Mouse (Mus musculus): ENCODE results near the gene Vdac1. TPM values are rescaled to one million over a fixed set of nuclear protein-coding genes. Genes with fewer than 3 reads are reported as not detected.
"Not testable (repeated sequence)": the region's sequence is repeated elsewhere in the genome, so short reads cannot be mapped to it uniquely, and the experiment has no call there.

Vdac1 gene
- total and polyA plus RNA-seq, 2 experiments from 2014 or later: 478 to 627 TPM

GRCm38 (mm10) chr11:52388150-52388549, 27.5 kb downstream of the Vdac1 start:
- no peaks in the 10 kb centered on the region for H3K9me3 ChIP-seq (replicated peaks; ENCODE audit: control insufficient read depth, low read length)
- peaks cover 71% of the 10 kb centered on the region for H3K36me3 ChIP-seq (replicated peaks; ENCODE audit: control insufficient read depth, insufficient read depth, low read length)
- DNase-seq (ENCODE audit: low spot score) (no peak), ATAC-seq (ENCODE audit: insufficient read depth, low read depth) (no peak)
- no peak overlapping the region for H3K9ac ChIP-seq (replicated peaks; ENCODE audit: low read depth, low read length)
- H3K4me1 ChIP-seq (ENCODE audit: control insufficient read depth, insufficient read depth): no peaks in the 10 kb centered on the region
- H3K27me3 ChIP-seq (ENCODE audit: control insufficient read depth, insufficient read depth, low read length): no peaks in the 10 kb centered on the region
- no peak overlapping the region for H3K27ac ChIP-seq (ENCODE audit: low read depth)
- WGBS: 86% methylated on average over 12 of the region's 12 CpGs
- H3K4me3 ChIP-seq (ENCODE audit: low read depth, low read length): no peak overlapping the region
- H3K4me2 ChIP-seq (ENCODE audit: low read depth, low read length): no peak overlapping the region
- TF ChIP-seq EP300 (IDR thresholded peaks at IDR 0.05; ENCODE audit: low read depth) (no peak), CTCF (IDR thresholded peaks at IDR 0.05; ENCODE audit: low read depth) (no peak)

DNA sequence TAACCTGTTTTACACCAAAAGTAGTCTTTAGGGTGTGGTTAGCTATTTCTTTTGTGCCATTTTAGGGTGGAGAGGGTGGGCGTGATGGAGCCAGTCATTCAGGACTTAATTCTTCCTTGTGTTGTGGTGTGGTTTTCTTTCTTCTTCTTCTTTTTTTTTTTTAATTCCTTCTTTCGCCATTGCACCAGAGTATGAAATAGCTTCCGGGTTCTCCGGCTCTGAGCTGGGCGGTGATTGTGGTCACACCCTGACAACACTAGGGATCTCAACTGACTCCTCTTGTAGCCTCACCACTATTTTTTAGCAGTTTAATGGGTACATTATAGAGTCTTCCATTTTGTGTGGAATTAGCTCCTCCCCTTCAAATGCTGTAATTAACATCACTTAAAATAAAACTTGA, 28.3 kb downstream of the Vdac1 start:
- not testable (repeated sequence) for H3K27ac ChIP-seq (ENCODE audit: low read depth); DNase-seq (ENCODE audit: low spot score); H3K4me2 ChIP-seq (ENCODE audit: low read depth, low read length); ATAC-seq (ENCODE audit: insufficient read depth, low read depth); H3K4me3 ChIP-seq (ENCODE audit: low read depth, low read length); H3K9ac ChIP-seq (replicated peaks; ENCODE audit: low read depth, low read length); H3K9me3 ChIP-seq (replicated peaks; ENCODE audit: control insufficient read depth, low read length); H3K4me1 ChIP-seq (ENCODE audit: control insufficient read depth, insufficient read depth); H3K27me3 ChIP-seq (ENCODE audit: control insufficient read depth, insufficient read depth, low read length)
- H3K36me3 ChIP-seq (replicated peaks; ENCODE audit: control insufficient read depth, insufficient read depth, low read length): peaks cover 62% of the 10 kb centered on the region
- WGBS: 93% methylated on average over 5 of the region's 5 CpGs

DNA sequence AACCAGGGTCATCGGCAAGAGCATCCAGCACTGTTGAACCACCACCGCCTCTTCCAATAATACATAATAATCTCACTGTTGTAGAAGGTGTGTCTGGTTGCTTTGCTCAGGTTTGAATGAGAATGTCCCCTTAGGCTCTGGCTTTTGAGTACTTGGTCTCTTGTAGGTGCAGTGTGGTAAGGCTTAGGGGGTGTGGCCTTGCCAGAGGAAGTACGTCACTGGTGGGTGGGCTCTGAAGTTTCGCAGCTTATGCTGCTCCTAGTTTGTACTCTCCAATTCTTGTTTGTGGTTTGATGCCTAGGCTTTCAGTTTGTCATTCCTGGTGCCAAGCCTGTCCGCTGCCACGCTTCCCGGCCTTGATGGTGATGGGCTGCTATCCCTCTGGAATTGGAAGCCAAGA, 29.3 kb downstream of the Vdac1 start:
- no peak overlapping the region for H3K9ac ChIP-seq (replicated peaks; ENCODE audit: low read depth, low read length)
- DNase-seq (ENCODE audit: low spot score) (no peak), ATAC-seq (ENCODE audit: insufficient read depth, low read depth) (0 out of 2 replicates have a peak, but pooled peaks have one; percentile 30)
- no peak overlapping the region for H3K27ac ChIP-seq (ENCODE audit: low read depth)
- TF ChIP-seq EP300 (IDR thresholded peaks at IDR 0.05; ENCODE audit: low read depth) (no peak), CTCF (IDR thresholded peaks at IDR 0.05; ENCODE audit: low read depth) (no peak)
- no peaks in the 10 kb centered on the region for H3K27me3 ChIP-seq (ENCODE audit: control insufficient read depth, insufficient read depth, low read length)
- H3K4me1 ChIP-seq (ENCODE audit: control insufficient read depth, insufficient read depth): no peaks in the 10 kb centered on the region
- 90% methylated on average over 7 of the region's 7 CpGs for WGBS
- no peak overlapping the region for H3K4me2 ChIP-seq (ENCODE audit: low read depth, low read length)
- peaks cover 54% of the 10 kb centered on the region for H3K36me3 ChIP-seq (replicated peaks; ENCODE audit: control insufficient read depth, insufficient read depth, low read length)
- no peak overlapping the region for H3K4me3 ChIP-seq (ENCODE audit: low read depth, low read length)
- H3K9me3 ChIP-seq (replicated peaks; ENCODE audit: control insufficient read depth, low read length): no peaks in the 10 kb centered on the region

DNA sequence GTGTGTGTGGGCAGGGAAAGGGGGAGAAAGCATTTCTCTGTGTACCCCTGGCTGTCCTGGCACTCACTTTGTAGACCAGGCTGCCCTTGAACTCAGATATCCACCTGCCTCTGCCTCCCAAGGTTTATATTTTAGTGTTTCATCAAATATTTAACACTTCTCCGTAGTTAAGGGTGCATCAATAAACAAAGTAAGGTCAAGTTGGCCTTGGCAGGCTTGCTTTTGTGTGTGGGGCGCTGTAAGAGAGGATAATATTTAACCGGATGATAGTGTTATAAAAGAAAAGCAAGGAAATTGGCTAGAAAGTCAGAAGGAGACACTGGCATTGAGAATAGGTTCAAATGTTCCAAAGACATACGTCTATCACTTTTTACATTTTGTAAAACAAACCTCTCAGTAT, 33.8 kb downstream of the Vdac1 start:
- Histone ChIP-seq H3K4me3 (ENCODE audit: low read depth, low read length) (no peak overlapping the region), H3K27ac (ENCODE audit: low read depth) (no peak overlapping the region), H3K9me3 (replicated peaks; ENCODE audit: control insufficient read depth, low read length) (no peaks in the 10 kb centered on the region), H3K4me2 (ENCODE audit: low read depth, low read length) (no peak overlapping the region), H3K4me1 (ENCODE audit: control insufficient read depth, insufficient read depth) (0 out of 2 replicates have a peak, but pooled peaks cover 5% of the 10 kb centered on the region), H3K9ac (replicated peaks; ENCODE audit: low read depth, low read length) (no peak overlapping the region), H3K36me3 (replicated peaks; ENCODE audit: control insufficient read depth, insufficient read depth, low read length) (0 out of 2 replicates have a peak, but pooled peaks cover 9% of the 10 kb centered on the region), H3K27me3 (ENCODE audit: control insufficient read depth, insufficient read depth, low read length) (no peaks in the 10 kb centered on the region)
- TF ChIP-seq EP300 (IDR thresholded peaks at IDR 0.05; ENCODE audit: low read depth) (no peak), CTCF (IDR thresholded peaks at IDR 0.05; ENCODE audit: low read depth) (no peak)
- no peak for DNase-seq (ENCODE audit: low spot score)
- ATAC-seq (ENCODE audit: insufficient read depth, low read depth): no peak
- WGBS: 76% methylated on average over 4 of the region's 4 CpGs

GRCm38 (mm10) chr11:52395343-52395742, 34.7 kb downstream of the Vdac1 start:
- H3K27ac ChIP-seq (ENCODE audit: low read depth): no peak overlapping the region
- H3K4me2 ChIP-seq (ENCODE audit: low read depth, low read length): no peak overlapping the region
- no peaks in the 10 kb centered on the region for H3K9me3 ChIP-seq (replicated peaks; ENCODE audit: control insufficient read depth, low read length)
- DNase-seq (ENCODE audit: low spot score) (no peak), ATAC-seq (ENCODE audit: insufficient read depth, low read depth) (no peak)
- no peak overlapping the region for H3K9ac ChIP-seq (replicated peaks; ENCODE audit: low read depth, low read length)
- H3K27me3 ChIP-seq (ENCODE audit: control insufficient read depth, insufficient read depth, low read length): no peaks in the 10 kb centered on the region
- 0 out of 2 replicates have a peak, but pooled peaks cover 5% of the 10 kb centered on the region for H3K4me1 ChIP-seq (ENCODE audit: control insufficient read depth, insufficient read depth)
- no peak for TF ChIP-seq EP300 (IDR thresholded peaks at IDR 0.05; ENCODE audit: low read depth)
- no peak for TF ChIP-seq CTCF (IDR thresholded peaks at IDR 0.05; ENCODE audit: low read depth)
- 0 out of 2 replicates have a peak, but pooled peaks cover 3% of the 10 kb centered on the region for H3K36me3 ChIP-seq (replicated peaks; ENCODE audit: control insufficient read depth, insufficient read depth, low read length)
- WGBS: 29% methylated on average over 4 of the region's 4 CpGs
- no peak overlapping the region for H3K4me3 ChIP-seq (ENCODE audit: low read depth, low read length)

GRCm38 (mm10) chr11:52395940-52396596, 35.4 kb downstream of the Vdac1 start, which contains the start of gene 9530068E07Rik:
9530068E07Rik (plus strand) TSS chr11:52396428.
- Histone ChIP-seq H3K36me3 (replicated peaks; ENCODE audit: control insufficient read depth, insufficient read depth, low read length) (no peaks in the 10 kb centered on the region), H3K4me1 (ENCODE audit: control insufficient read depth, insufficient read depth) (0 out of 2 replicates have a peak, but pooled peaks cover 5% of the 10 kb centered on the region), H3K9ac (replicated peaks; ENCODE audit: low read depth, low read length) (peak within 1 kb of the TSS; percentile 96), H3K9me3 (replicated peaks; ENCODE audit: control insufficient read depth, low read length) (no peaks in the 10 kb centered on the region), H3K4me3 (ENCODE audit: low read depth, low read length) (peak within 1 kb of the TSS; percentile 89), H3K27me3 (ENCODE audit: control insufficient read depth, insufficient read depth, low read length) (no peaks in the 10 kb centered on the region), H3K4me2 (ENCODE audit: low read depth, low read length) (peak within 1 kb of the TSS; percentile 73), H3K27ac (ENCODE audit: low read depth) (peak within 1 kb of the TSS; percentile 95)
- 1% methylated on average over 38 of the region's 38 CpGs for WGBS
- TF ChIP-seq EP300 (IDR thresholded peaks at IDR 0.05; ENCODE audit: low read depth): no peak
- TF ChIP-seq CTCF (IDR thresholded peaks at IDR 0.05; ENCODE audit: low read depth): no peak
- ATAC-seq (ENCODE audit: insufficient read depth, low read depth): peak; percentile 94
- DNase-seq (ENCODE audit: low spot score): peak; percentile 97
